Mouse (Mus musculus) neural tube, postnatal 0 days (tissue): ENCODE results near the gene Hcn4. TPM values are rescaled to one million over a fixed set of nuclear protein-coding genes. Genes with fewer than 3 reads are reported as not detected.

Source experiments
- polyA plus RNA-seq: library from polyadenylated mRNA; unstranded; fragments of >200 nt; fragmentation: Nextera tagmentation; extraction: Ambion mirVana; gene quantifications from 2 replicates; pipeline ENCODE4 v1.2.1, GENCODE M21; 2015

Hcn4 gene
- 4.8 and 5.9 TPM in 2 replicates for polyA plus RNA-seq

DNA sequence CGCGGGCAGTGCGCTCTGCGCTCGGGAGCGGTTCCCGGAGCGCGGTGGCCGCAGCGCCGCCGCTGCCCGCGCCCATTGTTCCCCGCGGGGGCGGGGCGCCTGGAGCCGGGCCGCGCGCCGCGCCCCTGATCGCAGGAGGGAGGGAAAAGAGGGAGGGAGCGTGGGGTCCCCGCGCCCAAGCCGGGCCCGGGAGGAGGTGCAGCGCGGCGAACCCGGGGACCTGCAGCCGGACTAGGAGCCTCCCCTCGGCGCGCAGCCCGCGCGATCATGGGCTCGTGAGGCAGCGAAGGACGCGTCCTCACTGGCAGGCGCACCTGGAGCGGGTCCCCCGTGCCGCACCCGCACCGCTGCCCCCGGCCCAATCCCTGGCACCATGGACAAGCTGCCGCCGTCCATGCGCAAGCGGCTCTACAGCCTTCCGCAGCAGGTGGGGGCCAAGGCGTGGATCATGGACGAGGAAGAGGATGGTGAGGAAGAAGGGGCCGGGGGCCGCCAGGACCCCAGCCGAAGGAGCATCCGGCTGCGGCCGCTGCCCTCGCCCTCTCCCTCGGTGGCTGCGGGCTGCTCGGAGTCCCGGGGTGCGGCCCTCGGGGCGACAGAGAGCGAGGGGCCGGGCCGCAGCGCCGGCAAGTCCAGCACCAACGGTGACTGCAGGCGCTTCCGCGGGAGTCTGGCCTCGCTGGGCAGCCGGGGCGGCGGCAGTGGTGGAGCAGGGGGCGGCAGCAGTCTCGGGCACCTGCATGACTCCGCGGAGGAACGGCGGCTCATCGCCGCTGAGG lies at the start of gene Hcn4:
Hcn4 (plus strand) TSS at position 274 of the 779 bp plus-strand sequence.

Other genes with a start within 250 kb of the Hcn4 start
- 313 and 331 TPM in 2 replicates for gene Nptn, start 241.2 kb upstream of the Hcn4 start, polyA plus RNA-seq
- gene Rec114, start 79.4 kb upstream of the Hcn4 start, polyA plus RNA-seq, result 2.6 and 2.9 TPM in 2 replicates
- 36.8 TPM in 2 replicates for gene Neo1, start 213.0 kb downstream of the Hcn4 start, polyA plus RNA-seq